Mouse (Mus musculus): ENCODE data around the gene Cnksr3.

- TF ChIP-seq CTCF (IDR thresholded peaks at IDR 0.05; ENCODE audit: low read depth, low read length), result no peak
- TF ChIP-seq POLR2A (IDR thresholded peaks at IDR 0.05; ENCODE audit: extremely low read depth, insufficient read depth, low read length), result no peak
Measured at GRCm38 (mm10) chr10:7186018-7186417, 26.0 kb downstream of the Cnksr3 start.
